Mouse (Mus musculus) cortical plate, adult 2 months (tissue): ENCODE results near the gene Ptp4a2.

Source experiments
- CTCF ChIP-seq: fragments of 200-500 bp; IDR thresholded peaks from 2 replicates; pipeline ENCODE4 v1.5.1; 2011; ENCODE audit warnings: mild to moderate bottlenecking, control low read depth, low read length; ENCODE audit not compliant: insufficient read depth; ENCODE audit errors: extremely low read depth
- POLR2A ChIP-seq: fragments of 200-500 bp; IDR thresholded peaks from 2 replicates; pipeline ENCODE4 v1.6.1; 2011; ENCODE audit warnings: mild to moderate bottlenecking, low read length, control low read depth; ENCODE audit not compliant: insufficient read depth; ENCODE audit errors: extremely low read depth

DNA sequence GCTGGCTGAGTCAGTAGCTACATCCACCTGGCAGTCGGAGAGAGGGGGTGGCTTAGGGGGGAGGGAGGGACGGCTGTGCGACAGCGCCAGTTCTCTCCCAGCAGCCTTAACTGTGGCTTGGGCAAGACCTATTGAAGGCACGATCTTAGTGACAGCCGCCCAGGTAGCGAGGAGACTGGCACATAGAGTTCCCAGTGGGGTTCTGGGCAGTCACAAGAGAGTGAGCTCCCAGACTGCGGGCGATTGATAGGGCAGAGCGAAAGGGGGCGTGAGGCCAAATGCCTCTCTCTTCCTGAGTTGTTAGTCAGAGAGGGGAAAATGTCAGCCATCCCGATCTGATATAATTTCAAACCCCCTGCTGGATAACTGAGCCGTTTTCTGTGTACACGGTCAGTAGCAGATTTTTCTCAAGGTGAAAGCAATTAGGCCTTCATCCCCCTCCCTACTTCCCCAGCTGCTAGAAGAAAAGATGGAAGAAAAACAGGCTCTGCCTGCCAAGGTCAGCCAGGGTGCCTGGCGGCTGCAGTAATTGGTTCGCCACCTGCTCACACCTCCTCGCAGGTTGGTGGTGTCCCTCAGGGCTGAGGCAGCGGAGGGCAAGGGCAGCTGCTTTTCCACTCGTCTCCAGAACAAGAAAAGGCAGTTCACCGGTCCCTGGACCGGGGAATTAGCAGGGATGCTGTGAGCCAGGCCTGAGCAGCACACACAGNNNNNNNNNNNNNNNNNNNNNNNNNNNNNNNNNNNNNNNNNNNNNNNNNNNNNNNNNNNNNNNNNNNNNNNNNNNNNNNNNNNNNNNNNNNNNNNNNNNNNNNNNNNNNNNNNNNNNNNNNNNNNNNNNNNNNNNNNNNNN, 39.1 kb upstream of the Ptp4a2 start:
- TF ChIP-seq CTCF (no peak), POLR2A (no peak)
